Comparison of ENCODE assay signal across 15 mouse cellular contexts in the genomic region with DNA sequence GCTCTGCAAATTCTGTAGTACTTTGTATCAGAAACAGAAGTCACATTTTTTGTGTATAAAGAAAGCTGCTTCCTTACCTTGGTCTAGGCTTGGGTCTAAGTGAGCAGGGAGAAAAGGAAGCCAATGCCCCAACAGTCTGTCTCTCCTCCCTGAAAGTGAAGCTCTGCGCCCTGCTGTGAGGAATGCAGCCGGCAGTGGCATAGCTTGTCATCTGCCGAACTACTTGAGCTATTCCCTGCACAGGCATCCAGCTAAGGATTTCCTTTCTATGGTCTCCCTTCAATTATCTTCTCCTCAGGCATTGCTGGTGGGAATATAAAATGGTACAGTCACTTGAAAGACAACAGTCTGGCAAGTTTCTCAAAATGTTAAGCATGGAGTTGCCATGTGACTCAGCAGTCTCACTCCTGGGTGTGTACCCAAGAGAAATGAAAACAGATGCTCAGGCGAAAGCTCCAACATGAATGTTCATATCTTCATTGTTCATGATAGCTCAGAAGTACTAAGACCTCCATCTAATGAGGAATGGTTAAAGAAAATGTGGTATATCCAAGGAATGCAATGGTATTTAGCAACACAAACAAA.
A peak's percentile ranks its signal among the peaks of the same experiment; 100 is the strongest.
DNase-seq lines count a peak whose midpoint lies in the region; ATAC-seq lines count a peak whose summit lies in the region.
"Had no signal": no experiment of that assay in that cellular context is flagged by ENCODE, and none has a peak within 500 bp of the region (broad histone marks: within the 10 kb centered on the region; RNA-seq: fewer than 3 reads in every experiment).

No protein-coding gene starts in this region.

- peaks cover 30% of the 10 kb centered on the region for H3K4me1 ChIP-seq in heart, embryonic 12.5 days (replicated peaks)
- H3K4me1 ChIP-seq: intestine, embryonic 15.5 days had no signal

- H3K9ac ChIP-seq in heart, embryonic 12.5 days = no peak overlapping the region
- H3K9ac ChIP-seq: intestine, embryonic 15.5 days; liver, embryonic 14.5 days; midbrain, embryonic 13.5 days had no signal

- no peak for ATAC-seq in heart, embryonic 12.5 days (ENCODE audit: insufficient number of reproducible peaks, low FRiP score)
- ATAC-seq: intestine, embryonic 15.5 days; midbrain, embryonic 13.5 days had no signal

- H3K4me3 ChIP-seq in heart, embryonic 12.5 days = no peak overlapping the region
- H3K4me3 ChIP-seq: intestine, embryonic 15.5 days; midbrain, embryonic 13.5 days had no signal

- no peak overlapping the region for H3K27ac ChIP-seq in heart, embryonic 12.5 days (ENCODE audit: poor library complexity, severe bottlenecking)
- H3K27ac ChIP-seq: intestine, embryonic 15.5 days; liver, embryonic 14.5 days; midbrain, embryonic 13.5 days had no signal

- no peaks in the 10 kb centered on the region for H3K27me3 ChIP-seq in heart, embryonic 12.5 days (replicated peaks)
- H3K27me3 ChIP-seq: intestine, embryonic 15.5 days; midbrain, embryonic 13.5 days had no signal

- 38% methylated on average over 4 of the region's 4 CpGs for WGBS in heart, embryonic 12.5 days

- 0 out of 2 replicates have a peak, but pooled peaks cover 8% of the 10 kb centered on the region for H3K36me3 ChIP-seq in heart, embryonic 12.5 days
- H3K36me3 ChIP-seq: intestine, embryonic 15.5 days had no signal

- DNase-seq in cerebellum, adult 8-10 months = peak; percentile 28
- no peak for DNase-seq in cerebellum, adult 9-10 months
- DNase-seq in heart, adult 11 months = peak; percentile 79
- peak; percentile 71 for DNase-seq in 3T3-L1 (ENCODE audit: low read depth, low spot score)
- peak; percentile 19 to 20 for DNase-seq in cerebellum, postnatal 36 days
- DNase-seq in kidney, adult 11 months = no peak
- DNase-seq in spleen, postnatal 4 days (ENCODE audit: low spot score in 2 of 2) = no peak
- DNase-seq: adrenal gland, postnatal 25 days; kidney, postnatal 10 days; lung, postnatal 14 days; thymus, postnatal 36 days had no signal

- no peak overlapping the region for H3K4me2 ChIP-seq in heart, embryonic 12.5 days
- H3K4me2 ChIP-seq: intestine, embryonic 15.5 days; midbrain, embryonic 13.5 days had no signal

- H3K9me3 ChIP-seq in heart, embryonic 12.5 days (replicated peaks) = no peaks in the 10 kb centered on the region
- H3K9me3 ChIP-seq: intestine, embryonic 15.5 days; midbrain, embryonic 13.5 days had no signal

Comparison
In these comparisons a context has a peak if more than half of its experiments do, and no peak if none do; other contexts are left out.
1. DNase-seq: peak in cerebellum, adult 8-10 months (single experiment), heart, adult 11 months (single experiment), 3T3-L1 (single experiment) and cerebellum, postnatal 36 days (2 of 2); none in cerebellum, adult 9-10 months (single experiment), kidney, adult 11 months (single experiment) and spleen, postnatal 4 days (0 of 2).